In the genomic region with DNA sequence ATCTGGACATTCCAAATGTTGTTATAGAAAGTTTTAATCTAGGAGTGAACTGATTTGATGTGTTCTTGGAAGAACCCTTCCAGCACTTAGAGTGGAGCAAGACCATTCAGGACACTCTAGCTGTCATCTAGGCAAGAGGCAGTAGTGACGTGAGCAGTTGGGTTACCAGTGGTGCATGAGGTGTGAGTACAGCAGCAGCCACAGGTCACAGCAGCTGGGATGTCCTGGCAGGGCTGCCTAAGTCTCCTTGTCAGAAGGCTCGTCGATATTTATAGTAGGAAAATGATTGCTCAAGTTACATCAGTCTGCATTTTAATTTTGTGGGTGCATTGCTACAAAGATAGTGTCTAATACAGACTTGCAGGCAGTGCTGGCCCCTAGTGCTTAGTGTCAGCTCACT, we compare ENCODE assay signal across 27 mouse cellular contexts.
"Had no signal": no experiment of that assay in that cellular context is flagged by ENCODE, and none has a peak within 500 bp of the region (broad histone marks: within the 10 kb centered on the region; RNA-seq: fewer than 3 reads in every experiment).

No protein-coding gene starts in this region.

- H3K9me3 ChIP-seq: embryonic facial prominence, embryonic 10.5 days; embryonic facial prominence, embryonic 12.5 days; embryonic facial prominence, embryonic 13.5 days; embryonic facial prominence, embryonic 15.5 days; forebrain, embryonic 10.5 days; forebrain, embryonic 12.5 days; forebrain, embryonic 13.5 days; forebrain, embryonic 15.5 days had no signal

- H3K9ac ChIP-seq: embryonic facial prominence, embryonic 12.5 days; embryonic facial prominence, embryonic 13.5 days; embryonic facial prominence, embryonic 15.5 days; forebrain, embryonic 12.5 days; forebrain, embryonic 13.5 days; forebrain, embryonic 15.5 days; forebrain, postnatal 0 days had no signal

- H3K4me2 ChIP-seq: embryonic facial prominence, embryonic 12.5 days; embryonic facial prominence, embryonic 13.5 days; embryonic facial prominence, embryonic 15.5 days; forebrain, embryonic 12.5 days; forebrain, embryonic 13.5 days; forebrain, embryonic 15.5 days had no signal

- H3K4me3 ChIP-seq: embryonic facial prominence, embryonic 10.5 days; embryonic facial prominence, embryonic 12.5 days; embryonic facial prominence, embryonic 13.5 days; embryonic facial prominence, embryonic 15.5 days; erythroblast, embryonic 14.5 days; forebrain, embryonic 10.5 days; forebrain, embryonic 12.5 days; forebrain, embryonic 13.5 days; forebrain, embryonic 15.5 days; gastrocnemius, adult 2 months; heart, adult 2 months had no signal

- H3K27ac ChIP-seq: embryonic facial prominence, embryonic 10.5 days; embryonic facial prominence, embryonic 12.5 days; embryonic facial prominence, embryonic 13.5 days; embryonic facial prominence, embryonic 15.5 days; forebrain, embryonic 10.5 days; forebrain, embryonic 12.5 days; forebrain, embryonic 13.5 days; forebrain, embryonic 15.5 days; gastrocnemius, adult 2 months; heart, adult 2 months had no signal

- ATAC-seq: forebrain, embryonic 13.5 days; forebrain, embryonic 14.5 days; forebrain, embryonic 15.5 days; forebrain, embryonic 16.5 days; forebrain, postnatal 0 days had no signal

- H3K4me1 ChIP-seq: embryonic facial prominence, embryonic 10.5 days; embryonic facial prominence, embryonic 12.5 days; embryonic facial prominence, embryonic 13.5 days; forebrain, embryonic 10.5 days; forebrain, embryonic 12.5 days; forebrain, embryonic 13.5 days had no signal

- DNase-seq: cerebellum, adult 8-10 months; cerebellum, adult 9-10 months; cerebellum, adult 9-11 months; cerebellum, postnatal 10 days; cerebellum, postnatal 14 days; cerebellum, postnatal 25 days; cerebellum, postnatal 36 days; embryo, embryonic 11 days; forebrain, postnatal 0 days; gastrocnemius, adult 2 months; gastrocnemius, postnatal 10 days; gastrocnemius, postnatal 14 days; gastrocnemius, postnatal 25 days; gastrocnemius, postnatal 36 days; heart, adult 18-20 months; heart, adult 2 months had no signal

- H3K27me3 ChIP-seq: embryonic facial prominence, embryonic 12.5 days; embryonic facial prominence, embryonic 13.5 days; embryonic facial prominence, embryonic 15.5 days; forebrain, embryonic 12.5 days; forebrain, embryonic 13.5 days; forebrain, embryonic 15.5 days had no signal
